Mouse (Mus musculus) ES-E14 (cell line): ENCODE measurements around the gene Xpnpep2. TPM values are rescaled to one million over a fixed set of nuclear protein-coding genes. Genes with fewer than 3 reads are reported as not detected.

ENCODE experiments used
- DNase-seq: peaks from one replicate; pipeline ENCODE4 v3.0.0-alpha.2; 2013; ENCODE audit warnings: low read depth, low spot score
- H3K27ac ChIP-seq: 2 replicates; pipeline ENCODE4 v1.5.1; 2012; ENCODE audit warnings: low read depth, mild to moderate bottlenecking, low read length, moderate library complexity, mixed read lengths; ENCODE audit not compliant: poor library complexity, insufficient read depth, severe bottlenecking
- H3K36me3 ChIP-seq: 2 replicates; pipeline ENCODE4 v1.6.1; 2012; ENCODE audit warnings: mild to moderate bottlenecking, low read length, moderate library complexity, mixed read lengths; ENCODE audit not compliant: control insufficient read depth, poor library complexity, insufficient read depth, severe bottlenecking
- H3K4me1 ChIP-seq, 2 experiments: fragments of 150-350 bp in 1 of 2; sonication (generic) in 1 of 2; 2 replicates each; pipeline ENCODE4 v1.6.1; 2012; ENCODE audit warnings: low read length in 2 of 2, mild to moderate bottlenecking in 1 of 2, mixed read lengths in 1 of 2; ENCODE audit not compliant: control insufficient read depth in 2 of 2, insufficient read depth in 2 of 2, poor library complexity in 1 of 2
- H3K4me3 ChIP-seq, 2 experiments: fragments of 150-350 bp in 1 of 2; sonication (generic) in 1 of 2; 2 replicates each; pipeline ENCODE4 v1.5.1; 2012; ENCODE audit warnings: low read length in 2 of 2, low read depth in 1 of 2, mild to moderate bottlenecking in 1 of 2, mixed read lengths in 1 of 2; ENCODE audit not compliant: insufficient read depth in 1 of 2, poor library complexity in 1 of 2, severe bottlenecking in 1 of 2
- H3K9ac ChIP-seq: 2 replicates; pipeline ENCODE4 v1.6.1; 2012; ENCODE audit warnings: low read depth, mild to moderate bottlenecking, low read length, mixed read lengths; ENCODE audit not compliant: poor library complexity, insufficient read depth, severe bottlenecking
- H3K9me3 ChIP-seq: fragments of 150-350 bp; sonication (generic); 2 replicates; pipeline ENCODE4 v1.6.1; 2012; ENCODE audit warnings: low read depth, mild to moderate bottlenecking, low read length; ENCODE audit not compliant: control insufficient read depth, insufficient read depth
- CHD2 ChIP-seq: IDR thresholded peaks from 2 replicates; pipeline ENCODE4 v1.6.1; 2014; ENCODE audit warnings: mild to moderate bottlenecking, low read depth, low read length, inconsistent platforms
- HCFC1 ChIP-seq: IDR thresholded peaks from 2 replicates; pipeline ENCODE4 v1.6.1; 2012; ENCODE audit warnings: low read length, inconsistent platforms, borderline replicate concordance; ENCODE audit not compliant: insufficient read depth
- MAFK ChIP-seq: IDR thresholded peaks from 2 replicates; pipeline ENCODE4 v1.6.1; 2014; ENCODE audit warnings: mild to moderate bottlenecking, low read depth, low read length, inconsistent platforms; ENCODE audit not compliant: insufficient read depth
- ZC3H11A ChIP-seq: IDR thresholded peaks from 2 replicates; pipeline ENCODE4 v1.6.1; 2012; ENCODE audit warnings: low read depth, mild to moderate bottlenecking, inconsistent platforms, low read length, borderline replicate concordance
- ZNF384 ChIP-seq: IDR thresholded peaks from 2 replicates; pipeline ENCODE4 v1.6.1; 2012; ENCODE audit warnings: low read depth, low read length, inconsistent platforms
- in situ Hi-C, 2 experiments: fragments of 600-800 bp; cut with MboI; formaldehyde crosslinking; loops; one replicate each; pipeline ENCODE4 v1.15.1; 2025; ENCODE audit warnings: low sequenced_read_pairs in 2 of 2, inconsistent platforms in 1 of 2; ENCODE audit not compliant: unreplicated experiment in 2 of 2
- total RNA-seq: library from RNA; depleted of rRNA; stranded (reverse); fragments of 300-350 nt; gene quantifications from 2 replicates; pipeline ENCODE4 v1.2.3, GENCODE M21; 2012; rRNA removed

The Xpnpep2 gene
- total RNA-seq = 0.58 and 1.6 TPM in 2 replicates

DNA sequence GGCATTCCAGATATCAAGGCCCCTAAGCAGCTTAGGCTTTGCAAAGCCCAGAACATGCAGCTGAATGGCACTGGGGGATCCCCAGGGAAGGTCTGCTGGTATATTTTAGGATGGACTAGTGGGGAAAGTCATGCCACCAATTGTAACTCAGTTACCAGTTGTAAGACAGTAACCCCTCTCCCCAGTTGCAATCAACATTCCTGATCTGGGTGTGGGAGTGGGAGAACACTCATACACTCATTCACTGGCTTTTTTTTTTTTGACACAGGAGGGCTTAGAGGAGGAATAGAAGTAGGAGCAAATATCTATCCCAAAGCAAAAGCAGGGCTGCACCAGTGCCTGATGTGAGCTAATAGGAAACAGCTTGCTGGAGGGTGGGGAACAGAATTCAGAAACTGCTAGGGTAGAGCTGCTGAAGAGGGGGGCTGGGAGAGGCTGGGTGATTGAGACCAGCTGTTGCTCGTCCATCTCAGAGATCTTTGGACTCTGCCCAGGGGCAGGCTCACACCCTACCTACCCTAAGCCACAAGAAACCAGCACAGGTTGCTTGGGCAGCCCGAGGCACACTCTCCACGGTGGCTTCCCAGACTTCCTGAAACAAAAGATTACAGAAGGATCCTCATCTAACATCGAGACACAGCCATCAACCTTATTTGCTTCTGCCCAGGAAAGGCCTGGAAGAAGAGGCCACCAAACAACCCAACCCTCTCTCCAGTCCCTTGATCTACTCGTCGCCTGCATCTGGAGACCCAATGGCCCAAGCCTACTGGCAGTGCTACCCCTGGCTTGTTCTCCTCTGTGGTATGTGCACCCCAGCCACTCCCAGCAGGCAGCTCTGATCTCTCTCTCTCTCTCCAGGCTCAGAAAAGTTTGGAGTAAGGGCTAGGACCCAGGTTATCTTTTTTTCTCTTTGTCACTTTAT lies at the start of gene Xpnpep2:
Gene Xpnpep2 (plus strand): TSS at position 332 of the 922 bp plus-strand sequence.
- peak; percentile 19 for DNase-seq
- in situ Hi-C loops = no loop called here
- TF ChIP-seq ZNF384 (peak; percentile 84), HCFC1 (no peak)
- no peak within 1 kb of the TSS for H3K9ac ChIP-seq
- no peaks in the 10 kb centered on the region for H3K36me3 ChIP-seq
- H3K27ac ChIP-seq = no peak within 1 kb of the TSS
- H3K4me1 ChIP-seq = peaks cover 0 to 4% of the 10 kb centered on the region in 2 experiments; a peak in 1 of 4 replicates
- H3K9me3 ChIP-seq = no peaks in the 10 kb centered on the region
- H3K4me3 ChIP-seq = no peak within 1 kb of the TSS

DNA sequence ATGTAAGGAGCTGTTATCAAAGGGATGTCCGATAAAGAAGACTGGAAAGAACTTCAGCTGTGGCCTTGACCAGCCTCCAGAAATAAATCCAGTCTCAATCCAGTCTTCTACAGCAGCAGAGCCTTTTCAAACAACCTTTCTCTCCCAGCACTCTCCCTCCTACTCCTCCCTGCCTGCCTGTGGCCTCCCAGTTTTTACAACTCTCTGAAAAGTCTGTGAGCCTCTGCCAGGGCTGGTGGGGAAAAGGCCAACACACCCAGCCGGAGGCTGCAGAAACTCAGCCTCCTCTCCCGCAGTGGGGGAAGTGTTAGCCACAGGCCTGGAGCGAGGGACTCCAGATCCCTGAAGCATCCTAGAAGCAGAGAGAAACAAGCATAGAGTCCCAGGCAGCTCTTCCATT lies 46.0 kb upstream of the Xpnpep2 start:
- H3K36me3 ChIP-seq = no peaks in the 10 kb centered on the region
- H3K9ac ChIP-seq = no peak overlapping the region
- no peak for DNase-seq
- H3K4me3 ChIP-seq = no peak overlapping the region
- peaks cover 3 to 6% of the 10 kb centered on the region in 2 experiments; a peak in 3 of 4 replicates for H3K4me1 ChIP-seq
- no peaks in the 10 kb centered on the region for H3K9me3 ChIP-seq
- in situ Hi-C loops = no loop called here
- H3K27ac ChIP-seq = no peak overlapping the region
- TF ChIP-seq HCFC1 (no peak), CHD2 (no peak)

DNA sequence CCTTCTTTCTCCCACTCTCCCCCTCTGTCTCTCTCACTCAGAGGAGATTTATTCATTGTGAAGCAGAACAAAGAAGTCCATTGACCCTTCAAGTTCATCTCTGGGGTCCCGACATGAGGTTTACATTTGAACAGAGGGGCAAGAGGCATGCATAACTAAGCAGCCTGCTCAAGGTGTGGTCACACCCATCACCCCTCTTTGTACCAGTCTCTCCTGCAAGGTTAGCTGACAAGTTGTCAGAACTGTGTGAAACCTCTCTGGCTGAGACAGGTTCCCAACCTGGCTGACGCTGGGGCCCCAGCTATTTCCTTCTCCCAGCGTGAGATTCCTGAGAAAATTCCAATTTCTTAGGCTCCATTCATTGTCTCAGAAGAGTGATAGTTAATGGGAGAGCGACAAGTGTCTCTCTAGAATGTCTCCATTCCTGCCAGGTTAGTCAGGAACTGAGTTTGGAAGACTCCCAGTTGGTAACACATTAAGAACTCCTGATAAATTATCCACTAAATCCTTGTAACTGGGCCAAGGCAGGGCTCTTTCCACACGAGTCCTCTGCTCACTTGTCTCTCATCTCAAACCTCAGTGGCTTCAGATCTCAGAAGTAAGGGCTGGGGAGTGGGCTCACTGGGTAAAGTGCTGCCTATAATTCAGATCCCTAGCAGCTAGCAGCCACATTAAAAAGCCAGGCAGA lies 44.2 kb upstream of the Xpnpep2 start:
- peaks cover 3 to 6% of the 10 kb centered on the region in 2 experiments; a peak in 3 of 4 replicates for H3K4me1 ChIP-seq
- no peak overlapping the region for H3K9ac ChIP-seq
- H3K4me3 ChIP-seq = no peak overlapping the region
- peak overlapping the region; percentile 58; the same call in 1 of the 2 replicates for H3K27ac ChIP-seq
- H3K9me3 ChIP-seq = no peaks in the 10 kb centered on the region
- TF ChIP-seq ZNF384 (no peak), ZC3H11A (no peak), HCFC1 (no peak), MAFK (no peak), CHD2 (no peak; the same call in 1 of the 2 replicates)
- DNase-seq = peak; percentile 34
- in situ Hi-C loops = no loop called here
- no peaks in the 10 kb centered on the region for H3K36me3 ChIP-seq

DNA sequence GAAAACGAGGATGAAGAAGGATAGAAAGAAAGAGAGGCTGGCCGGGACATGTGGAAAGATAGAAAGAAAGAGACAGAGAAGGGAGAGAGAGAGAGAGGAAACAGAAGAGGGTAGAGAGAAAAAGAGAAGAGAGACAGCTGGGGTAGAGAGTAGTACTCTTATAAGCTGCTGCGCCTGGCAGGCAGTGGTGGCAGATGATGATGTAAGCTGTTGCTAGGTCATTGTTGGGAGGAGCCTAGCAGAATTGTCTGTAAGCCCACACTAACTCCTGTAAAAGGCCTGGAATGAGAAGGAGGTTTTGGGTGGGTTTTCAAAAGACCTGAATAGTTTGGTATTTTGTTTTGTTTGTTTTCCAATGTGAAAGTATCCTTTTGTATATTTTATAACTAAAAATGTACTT lies 41.6 kb upstream of the Xpnpep2 start:
- Histone ChIP-seq H3K9ac (no peak overlapping the region), H3K27ac (no peak overlapping the region), H3K4me1 (peaks cover 4% of the 10 kb centered on the region in 2 experiments; a peak in 2 of 4 replicates), H3K4me3 (no peak overlapping the region), H3K36me3 (no peaks in the 10 kb centered on the region), H3K9me3 (no peaks in the 10 kb centered on the region)
- in situ Hi-C loops = no loop called here
- DNase-seq = no peak
- TF ChIP-seq CHD2 (no peak), ZC3H11A (no peak), HCFC1 (no peak), ZNF384 (no peak), MAFK (no peak)
